Mouse (Mus musculus): Measurements from ENCODE around the gene Sec63. TPM values are rescaled to one million over a fixed set of nuclear protein-coding genes. Genes with fewer than 3 reads are reported as not detected.

Sec63 gene
- total RNA-seq (2015; ENCODE audit: low replicate concordance) (16.9 and 29.8 TPM in 2 replicates), total RNA-seq (2017; ENCODE audit: low replicate concordance) (18.4 and 57.3 TPM in 2 replicates)

DNA sequence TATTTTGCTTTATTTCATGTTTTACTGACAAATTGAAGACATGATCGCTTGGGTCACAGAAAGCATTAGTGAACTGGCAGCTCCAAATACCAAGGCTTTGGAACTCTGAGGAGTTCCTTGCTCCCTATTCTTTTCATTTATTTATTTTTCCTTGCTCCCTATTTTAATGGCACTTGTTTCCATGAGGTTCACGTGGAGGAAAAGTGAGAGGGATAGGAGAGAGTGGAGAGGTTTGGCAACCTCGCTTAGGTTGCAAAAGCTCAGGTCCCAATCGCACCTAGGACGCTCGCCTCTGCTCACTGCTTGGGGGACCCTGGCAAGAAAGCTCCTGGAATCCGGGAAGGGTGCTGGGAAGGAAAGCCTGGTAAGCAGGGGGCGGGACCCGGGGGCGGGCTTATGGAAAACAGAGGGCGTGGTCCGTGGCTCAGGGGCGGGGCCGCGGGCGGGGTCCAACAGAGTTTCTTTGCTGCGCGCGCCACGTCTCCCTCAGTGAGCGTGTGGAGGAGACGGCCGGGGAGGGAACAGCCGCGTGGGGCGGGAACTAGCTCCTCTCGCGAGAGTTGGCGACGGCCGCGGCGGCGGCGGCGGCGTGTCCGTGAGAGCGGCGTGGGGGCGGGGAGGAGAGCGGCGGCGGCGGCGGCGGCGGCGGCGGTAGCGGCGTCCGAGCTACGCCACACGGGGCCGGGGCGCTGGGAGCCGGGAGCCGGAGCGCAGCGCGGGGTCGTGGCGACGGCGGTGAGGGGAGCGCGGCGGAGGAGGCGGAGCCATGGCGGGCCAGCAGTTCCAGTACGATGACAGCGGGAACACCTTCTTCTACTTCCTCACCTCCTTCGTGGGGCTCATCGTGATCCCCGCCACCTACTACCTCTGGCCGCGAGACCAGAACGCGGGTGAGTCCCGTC is at the start of gene Sec63:
Gene Sec63 (plus strand): TSS at position 498 of the 902 bp plus-strand sequence.
- ATAC-seq (replicated peaks; ENCODE audit: low FRiP score, poor library complexity, severe bottlenecking): peak; percentile 93

DNA sequence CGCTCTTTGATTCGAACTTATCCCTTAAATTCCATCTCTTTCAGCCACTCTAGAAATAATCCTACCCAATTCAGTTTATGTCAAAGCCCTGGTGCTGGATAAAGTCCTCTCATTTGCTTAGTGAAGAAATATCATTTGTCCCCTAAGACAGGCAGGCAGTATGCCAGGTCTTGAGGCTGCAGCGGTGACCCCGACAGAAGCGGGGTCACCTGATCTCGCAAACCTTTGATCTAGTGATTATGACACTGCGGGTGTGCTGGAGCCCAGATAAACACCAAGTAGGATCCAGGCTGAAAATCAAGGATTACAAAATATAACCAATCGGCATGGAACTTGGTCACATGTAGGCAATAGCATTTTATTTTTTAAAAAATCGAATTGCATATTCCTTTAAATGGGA is 46.6 kb upstream of the Sec63 start:
- ATAC-seq (replicated peaks; ENCODE audit: low FRiP score, poor library complexity, severe bottlenecking): no peak

DNA sequence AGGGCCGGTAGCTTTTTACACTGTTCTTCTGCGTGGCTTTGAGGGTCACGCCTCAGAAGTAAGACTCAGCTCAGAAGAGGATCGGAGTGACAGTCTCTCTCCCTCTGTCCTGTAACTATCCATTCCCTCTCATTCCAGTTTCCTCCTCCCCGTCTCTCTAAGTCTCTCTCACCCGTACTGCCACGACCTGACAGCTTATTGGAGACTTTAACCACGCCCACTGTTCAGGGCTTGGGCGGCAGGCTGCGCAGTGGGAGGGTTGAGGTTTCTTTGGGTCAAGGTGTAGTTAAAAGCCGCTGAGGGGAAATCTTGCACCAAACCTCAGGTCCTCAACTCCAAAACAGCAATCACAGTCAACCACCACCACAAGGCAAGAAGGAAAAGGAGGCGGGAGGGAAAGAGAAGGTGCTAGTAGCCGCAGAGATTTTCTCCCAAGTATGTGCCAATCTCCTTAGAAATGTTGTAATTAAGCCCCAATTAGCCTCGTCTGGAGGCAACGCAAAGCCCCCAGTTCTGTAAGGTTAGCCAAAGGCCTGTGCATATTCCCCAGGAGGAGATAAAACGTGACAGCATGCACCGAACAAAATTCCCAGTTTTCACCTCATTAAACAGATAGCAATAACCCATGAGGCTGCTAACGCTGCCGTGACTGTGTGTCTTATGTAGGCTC is 45.8 kb upstream of the Sec63 start:
- ATAC-seq (replicated peaks; ENCODE audit: low FRiP score, poor library complexity, severe bottlenecking): no peak

GRCm38 (mm10) chr10:42722116-42722515 is 39.2 kb upstream of the Sec63 start:
- no peak for ATAC-seq (replicated peaks; ENCODE audit: low FRiP score, poor library complexity, severe bottlenecking)

DNA sequence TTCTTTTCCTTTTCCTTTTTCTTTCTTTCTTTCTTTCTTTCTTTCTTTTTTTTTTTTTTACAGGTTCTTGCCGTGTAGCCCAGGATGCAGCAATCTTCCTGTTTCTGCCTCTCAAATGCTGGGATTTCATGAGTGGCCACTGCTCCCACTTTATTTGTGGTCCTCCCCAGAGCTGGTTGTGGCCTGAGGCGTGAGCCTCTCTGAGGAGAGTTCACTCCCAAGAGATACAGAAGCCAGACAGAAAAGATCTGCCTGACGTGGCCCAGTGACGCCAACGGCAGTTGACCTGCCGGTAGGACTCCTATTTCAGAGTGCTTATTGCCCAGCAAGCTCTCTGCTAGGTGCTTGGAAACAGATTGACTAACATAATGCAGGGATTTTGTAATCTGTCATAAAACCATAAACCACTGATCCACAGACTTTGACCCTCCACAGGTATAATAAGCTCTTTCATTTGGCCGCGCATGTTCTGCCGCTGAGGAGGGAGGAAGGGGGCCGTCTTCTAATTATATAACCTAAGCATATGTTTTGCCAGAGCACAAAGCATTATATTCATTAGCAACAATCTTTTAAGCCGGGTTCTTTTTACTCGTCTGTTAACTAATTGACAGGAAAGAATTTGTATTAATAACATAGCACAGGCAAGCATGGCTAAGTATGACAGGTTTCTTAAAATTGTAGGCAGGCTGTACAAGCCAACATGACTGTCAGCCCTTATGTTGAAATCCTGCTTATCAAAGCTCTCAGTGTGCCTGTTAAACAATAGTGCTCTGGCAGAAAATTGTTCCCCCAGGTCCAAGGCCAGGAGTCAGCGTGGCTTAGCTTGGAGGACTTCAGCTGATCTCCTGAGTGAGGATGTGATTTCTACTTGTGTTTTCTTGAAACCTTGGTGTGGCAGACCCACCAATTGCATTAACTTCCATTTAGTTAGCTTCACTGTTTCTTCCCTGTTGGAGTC is 37.7 kb upstream of the Sec63 start:
- ATAC-seq (replicated peaks; ENCODE audit: low FRiP score, poor library complexity, severe bottlenecking): no peak

GRCm38 (mm10) chr10:42729607-42730006 is 31.7 kb upstream of the Sec63 start:
- ATAC-seq (replicated peaks; ENCODE audit: low FRiP score, poor library complexity, severe bottlenecking): no peak

DNA sequence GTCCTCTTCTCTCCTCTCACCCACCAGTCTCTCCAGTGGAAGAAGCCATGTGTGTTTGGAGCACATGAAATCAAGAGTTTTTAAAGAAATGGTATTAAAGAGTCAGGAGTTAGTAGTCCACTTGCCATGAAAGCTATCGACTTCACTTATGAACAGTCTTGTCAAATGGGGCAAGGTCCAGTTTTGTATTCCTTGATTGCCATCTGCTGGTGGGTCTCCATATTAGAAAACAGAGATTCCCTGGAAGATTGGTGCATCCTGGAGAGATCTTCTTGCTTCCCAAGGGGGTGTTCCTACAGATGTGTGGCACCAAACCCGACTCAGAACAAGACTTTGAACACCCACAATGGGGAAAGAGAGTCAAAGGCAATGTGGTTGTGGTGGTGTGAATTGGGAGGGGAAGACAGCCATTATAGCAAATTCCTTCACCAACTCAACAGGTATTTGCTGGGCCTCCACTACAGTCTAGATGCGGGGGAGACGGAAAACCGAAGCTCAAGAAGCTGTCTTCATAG is 26.7 kb upstream of the Sec63 start:
- ATAC-seq (replicated peaks; ENCODE audit: low FRiP score, poor library complexity, severe bottlenecking): no peak

DNA sequence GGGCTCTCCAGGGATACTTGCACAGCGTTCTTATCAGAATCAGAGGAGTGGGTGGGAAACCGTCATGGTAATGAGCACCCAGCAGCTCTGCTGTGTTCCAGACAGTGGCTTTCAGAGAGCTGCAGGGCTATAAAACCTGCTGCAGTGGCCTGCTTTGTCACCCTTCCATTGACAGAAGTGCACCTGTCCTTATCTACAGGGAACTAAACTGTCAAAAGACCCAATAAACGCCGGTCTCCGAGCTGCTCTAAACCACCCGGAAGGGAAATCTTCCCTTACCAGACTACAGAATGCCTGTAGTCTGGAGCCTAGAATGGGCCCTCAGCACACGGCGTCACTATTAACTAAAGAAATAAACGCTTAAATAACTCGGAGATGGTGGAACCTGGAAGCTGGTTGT is 9.5 kb upstream of the Sec63 start:
- no peak for ATAC-seq (replicated peaks; ENCODE audit: low FRiP score, poor library complexity, severe bottlenecking)

DNA sequence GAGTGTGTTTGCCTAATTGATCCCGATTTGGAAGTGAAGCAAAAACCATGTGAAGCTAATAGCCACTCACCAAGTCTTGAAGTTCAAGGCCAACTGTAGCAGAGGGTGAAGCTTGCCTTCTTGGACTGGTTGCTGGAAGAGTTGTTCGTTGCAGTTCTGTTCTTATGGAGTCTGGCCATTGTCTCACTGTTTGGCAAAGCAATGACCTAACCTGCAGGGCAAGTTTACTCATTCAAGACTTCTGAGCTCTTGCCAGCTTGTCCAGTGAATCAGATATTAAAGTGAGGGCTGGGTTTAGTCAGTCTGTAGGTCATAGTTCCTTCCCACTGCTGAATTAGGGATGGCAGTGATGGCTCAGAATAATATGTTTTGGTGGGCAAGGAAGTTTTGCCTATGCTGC is 7.0 kb upstream of the Sec63 start:
- ATAC-seq (replicated peaks; ENCODE audit: low FRiP score, poor library complexity, severe bottlenecking): no peak

DNA sequence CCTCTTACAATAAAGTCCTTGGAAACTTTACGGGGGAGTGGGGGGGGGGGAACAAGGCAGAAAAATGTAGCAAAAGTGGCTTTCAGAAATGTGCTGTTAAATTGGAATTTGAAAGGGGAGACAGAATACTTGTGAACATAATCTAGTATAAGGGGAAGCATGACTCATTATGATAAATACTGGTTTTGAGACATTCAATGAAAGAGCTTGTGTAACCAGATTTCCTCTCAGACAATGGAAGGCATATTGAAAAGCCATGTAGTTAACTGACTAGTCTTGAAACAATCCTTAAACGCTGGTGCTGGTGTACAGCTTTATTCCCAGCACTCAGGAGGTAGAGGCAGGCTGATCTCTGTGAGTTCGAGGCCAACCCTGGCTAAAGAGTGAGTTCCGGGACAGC is 1.6 kb upstream of the Sec63 start:
- ATAC-seq (replicated peaks; ENCODE audit: low FRiP score, poor library complexity, severe bottlenecking): no peak

GRCm38 (mm10) chr10:42760329-42760728 is 967 bp upstream of the Sec63 start:
- 0 out of 2 replicates have a peak, but pooled peaks have one; percentile 8 for ATAC-seq (replicated peaks; ENCODE audit: low FRiP score, poor library complexity, severe bottlenecking)

- ATAC-seq (replicated peaks; ENCODE audit: low FRiP score, poor library complexity, severe bottlenecking): peak; percentile 52; the same call in 1 of the 2 replicates
These were observed 789 bp downstream of the Sec63 start for GRCm38 (mm10) chr10:42761901-42762669.

- ATAC-seq (replicated peaks; ENCODE audit: low FRiP score, poor library complexity, severe bottlenecking): no peak
These were observed 1.4 kb downstream of the Sec63 start for GRCm38 (mm10) chr10:42762670-42763058.

DNA sequence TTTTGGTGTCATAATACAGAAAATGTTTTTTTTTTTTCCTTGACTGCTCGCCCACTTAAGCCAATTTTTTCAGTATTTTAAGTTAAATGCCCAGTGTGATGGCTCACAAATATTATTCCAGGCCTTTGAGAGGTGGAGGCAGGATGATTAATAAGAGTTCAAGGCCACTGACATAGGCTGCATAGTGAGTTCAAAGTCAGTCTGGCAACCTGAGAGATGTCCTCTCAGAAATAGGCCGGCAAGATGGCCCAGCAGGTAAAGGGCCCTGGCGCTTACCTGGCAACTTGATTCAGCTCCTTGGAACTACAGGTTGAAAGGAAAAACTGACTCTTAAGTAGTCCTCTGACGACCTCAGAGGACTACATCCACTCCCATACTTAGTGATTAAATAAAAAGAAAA is 1.9 kb downstream of the Sec63 start:
- no peak for ATAC-seq (replicated peaks; ENCODE audit: low FRiP score, poor library complexity, severe bottlenecking)

- ATAC-seq (replicated peaks; ENCODE audit: low FRiP score, poor library complexity, severe bottlenecking): no peak
These were observed 4.0 kb downstream of the Sec63 start for GRCm38 (mm10) chr10:42765344-42765743.

GRCm38 (mm10) chr10:42775450-42775849 is 14.2 kb downstream of the Sec63 start:
- ATAC-seq (replicated peaks; ENCODE audit: low FRiP score, poor library complexity, severe bottlenecking): no peak

GRCm38 (mm10) chr10:42780753-42781152 is 19.5 kb downstream of the Sec63 start:
- ATAC-seq (replicated peaks; ENCODE audit: low FRiP score, poor library complexity, severe bottlenecking): no peak

- ATAC-seq (replicated peaks; ENCODE audit: low FRiP score, poor library complexity, severe bottlenecking): no peak
These were observed 20.4 kb downstream of the Sec63 start for GRCm38 (mm10) chr10:42781672-42782071.

DNA sequence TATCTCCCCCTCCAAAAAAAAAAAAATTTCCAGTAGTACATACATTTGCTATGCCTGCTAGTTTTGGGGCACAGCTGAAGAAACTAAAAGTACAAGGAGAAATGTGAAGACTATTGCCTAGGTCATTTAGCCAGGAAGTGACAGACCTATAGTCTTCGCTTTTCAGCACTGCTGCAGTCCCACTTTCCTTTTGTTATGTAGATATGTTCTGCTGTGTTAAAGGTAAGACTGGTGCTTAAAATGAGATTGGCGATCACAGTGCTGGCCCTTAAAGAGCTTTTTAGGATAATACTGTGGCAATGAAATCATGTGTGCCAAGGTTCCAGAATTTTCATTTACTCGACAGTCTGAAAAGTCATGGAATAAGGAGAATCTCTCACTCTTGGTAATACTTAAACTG is 39.6 kb downstream of the Sec63 start:
- ATAC-seq (replicated peaks; ENCODE audit: low FRiP score, poor library complexity, severe bottlenecking): no peak
